Mouse (Mus musculus) kidney, adult 11 months (tissue): Measurements from ENCODE around the gene Slc1a1.

Source experiments
- DNase-seq: peaks from one replicate; pipeline ENCODE4 v3.0.0; 2022

The Slc1a1 gene

DNA sequence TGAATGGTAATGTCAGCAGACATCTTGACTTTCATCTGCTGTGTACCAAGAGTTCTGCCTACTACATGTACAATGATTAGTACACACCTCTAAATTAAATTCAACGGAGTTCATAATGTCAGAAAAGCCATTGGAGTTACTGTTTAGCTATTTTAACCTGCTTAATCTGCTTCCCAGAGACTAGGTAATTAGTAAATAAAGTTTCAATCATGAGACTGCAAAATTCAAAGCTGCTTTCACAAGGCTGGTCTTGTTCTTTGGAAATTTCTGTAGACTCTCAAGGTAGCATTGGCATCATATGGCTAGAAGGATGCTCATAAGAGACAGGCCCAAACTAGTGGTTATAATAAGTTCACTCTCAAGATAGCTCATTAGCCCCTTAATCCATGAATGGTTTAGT is 20.0 kb downstream of the Slc1a1 start:
- no peak for DNase-seq

DNA sequence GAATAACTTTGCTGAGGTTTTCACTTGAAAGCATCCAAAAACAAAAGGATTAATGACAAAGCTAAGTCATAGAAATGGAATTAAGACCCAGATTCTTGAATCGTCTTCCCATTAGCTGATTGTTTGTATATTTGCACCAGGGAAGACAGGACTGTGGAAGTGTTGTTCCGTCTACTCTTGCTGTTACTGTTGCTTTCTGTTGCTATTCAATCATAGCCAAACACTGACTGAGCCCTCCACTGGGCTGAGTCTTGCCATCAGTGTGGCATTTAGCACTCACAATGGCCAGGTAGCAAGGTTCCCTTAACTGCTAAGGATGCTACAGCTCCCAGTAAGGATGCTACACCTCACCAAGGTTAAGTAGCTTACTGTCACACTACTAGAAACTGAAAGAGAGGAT is 25.4 kb downstream of the Slc1a1 start:
- no peak for DNase-seq

DNA sequence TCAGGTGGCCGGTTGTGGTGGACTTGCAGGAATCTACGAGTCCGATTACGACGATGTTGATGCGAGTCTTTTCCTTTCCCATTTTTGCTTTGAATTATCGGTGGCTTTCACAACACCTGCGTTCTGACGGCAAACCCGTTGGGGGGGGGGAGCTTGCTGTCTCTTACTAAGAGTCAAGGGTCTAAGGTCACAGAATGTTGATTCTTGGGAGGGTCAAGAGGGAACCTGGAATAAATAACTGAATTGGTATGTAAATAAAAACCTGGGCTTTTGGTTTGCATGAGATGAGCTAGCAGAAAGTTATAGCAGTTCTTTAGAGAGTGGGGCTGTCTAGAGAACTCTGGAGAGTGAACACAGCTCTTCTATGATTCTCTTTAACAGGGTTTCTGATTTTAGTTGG is 28.8 kb downstream of the Slc1a1 start:
- DNase-seq: no peak

DNA sequence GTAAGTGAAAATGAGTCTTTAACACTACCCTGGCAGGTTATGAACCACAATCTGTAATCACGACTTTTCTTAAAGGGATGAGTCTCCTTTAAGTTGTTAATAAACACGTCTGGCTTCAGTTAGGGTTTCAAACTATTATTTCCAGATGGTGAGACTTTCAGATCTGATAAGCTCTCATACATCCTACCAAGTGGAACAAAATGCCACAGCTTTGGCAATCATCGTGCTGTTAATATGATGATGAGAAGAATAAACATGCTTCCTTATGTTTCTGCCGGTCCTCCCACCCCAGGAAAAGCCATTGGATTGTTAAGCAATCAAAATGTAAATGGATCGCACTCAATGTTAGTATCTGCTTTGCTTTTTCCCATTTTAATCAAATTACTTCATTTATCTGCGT is 30.1 kb downstream of the Slc1a1 start:
- DNase-seq: no peak

DNA sequence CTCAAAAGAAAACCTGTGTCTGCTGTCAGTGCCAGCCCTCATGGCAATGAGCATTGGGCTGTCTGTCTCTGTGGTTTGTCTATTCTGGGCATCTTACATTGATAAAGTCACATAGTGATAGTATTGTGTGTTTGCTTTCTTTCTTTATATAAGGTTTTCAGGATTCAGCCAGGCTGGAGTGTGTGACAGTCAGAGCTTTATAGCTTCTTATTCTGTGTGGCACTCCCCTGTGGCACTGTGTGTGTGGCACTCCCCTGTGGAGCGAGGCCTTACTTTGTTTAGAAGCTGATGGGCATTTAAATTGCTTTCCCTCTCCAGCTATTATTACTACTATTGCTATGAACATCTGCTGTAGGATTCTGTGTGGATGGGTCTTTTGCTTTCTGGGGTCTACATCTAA is 30.7 kb downstream of the Slc1a1 start:
- no peak for DNase-seq

DNA sequence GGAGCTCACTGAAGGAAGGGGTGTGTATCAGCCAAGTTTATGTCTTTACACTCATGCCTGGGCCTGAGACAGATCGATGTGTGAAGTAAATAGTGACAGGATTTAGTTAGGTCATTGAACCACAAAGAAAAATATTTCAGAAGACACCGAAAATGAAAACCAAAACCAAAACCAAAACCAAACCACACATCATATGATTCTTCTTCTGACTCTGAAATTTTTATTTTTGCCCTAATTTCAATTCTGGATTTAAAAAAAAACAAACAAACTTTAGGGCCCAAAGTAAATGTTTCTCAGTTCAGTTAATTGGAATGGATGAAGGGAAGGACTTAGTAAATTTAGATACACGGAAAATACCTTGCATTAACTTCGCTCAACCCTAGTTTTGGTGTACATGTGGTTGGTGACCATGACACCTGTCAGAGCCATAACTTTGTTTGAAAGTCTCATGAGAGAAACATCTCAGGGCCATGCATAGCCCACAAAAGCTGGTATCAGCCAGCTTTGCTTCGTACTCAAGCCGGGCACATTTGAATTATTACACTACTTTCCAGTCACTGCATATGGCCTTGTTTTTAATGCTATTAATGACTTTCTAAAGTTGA is 34.5 kb downstream of the Slc1a1 start:
- DNase-seq: no peak

DNA sequence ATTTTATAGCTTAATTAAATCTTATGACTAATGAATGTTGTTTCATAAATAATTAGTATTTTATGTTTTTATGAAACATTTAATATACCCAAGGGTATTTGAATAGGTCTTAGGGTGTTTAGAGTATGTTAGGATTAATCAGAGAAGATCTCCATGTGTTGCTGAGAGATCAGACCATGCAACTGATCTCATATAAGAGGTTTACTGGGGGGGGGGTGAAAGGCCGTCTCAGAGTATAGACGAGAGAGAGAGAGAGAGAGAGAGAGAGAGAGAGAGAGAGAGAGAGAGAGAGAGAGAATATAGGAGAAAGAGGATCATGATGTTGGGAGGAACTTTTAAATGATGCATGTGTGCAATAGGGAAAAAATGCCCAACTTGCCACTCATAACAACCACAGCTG is 35.5 kb downstream of the Slc1a1 start:
- DNase-seq: no peak

DNA sequence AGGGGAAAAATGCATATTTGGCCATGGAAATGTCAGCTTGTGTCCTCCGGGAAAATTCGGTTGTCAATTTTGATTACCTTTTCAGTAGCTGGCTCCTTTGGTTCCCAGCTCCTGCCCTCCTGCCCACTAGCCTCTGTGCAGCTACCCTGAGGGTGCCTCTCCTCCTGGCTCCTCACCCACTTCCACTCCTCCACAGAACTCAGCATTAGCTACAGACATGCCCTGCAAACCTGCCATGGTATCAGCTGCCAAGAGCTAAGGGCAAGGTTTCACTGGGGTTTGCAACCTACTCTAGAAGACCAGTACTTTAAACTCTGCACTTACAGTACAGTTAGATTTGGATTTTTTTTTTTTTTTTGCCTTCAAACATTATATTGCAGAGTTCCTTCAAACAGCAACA is 44.6 kb downstream of the Slc1a1 start:
- DNase-seq: peak; percentile 56

DNA sequence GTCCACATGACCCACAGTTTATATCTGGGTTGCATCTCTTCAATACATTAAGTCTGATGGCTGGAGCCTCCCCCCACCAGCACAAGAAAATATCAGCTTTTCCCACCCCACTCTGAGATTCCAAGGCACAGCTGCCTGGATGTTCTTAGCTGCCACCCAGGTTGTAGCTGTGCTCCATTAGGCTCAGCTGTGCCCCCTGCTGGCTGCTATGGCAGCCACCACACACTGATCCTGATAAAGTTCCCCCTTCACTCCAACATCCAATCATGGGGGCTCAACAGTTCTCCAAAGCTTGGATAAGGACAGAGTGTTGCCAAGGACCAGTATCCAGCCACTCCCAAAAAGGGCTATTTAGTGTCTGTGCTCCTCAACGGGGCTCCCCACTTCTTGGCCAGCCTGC is 48.3 kb downstream of the Slc1a1 start:
- DNase-seq: peak; percentile 18

DNA sequence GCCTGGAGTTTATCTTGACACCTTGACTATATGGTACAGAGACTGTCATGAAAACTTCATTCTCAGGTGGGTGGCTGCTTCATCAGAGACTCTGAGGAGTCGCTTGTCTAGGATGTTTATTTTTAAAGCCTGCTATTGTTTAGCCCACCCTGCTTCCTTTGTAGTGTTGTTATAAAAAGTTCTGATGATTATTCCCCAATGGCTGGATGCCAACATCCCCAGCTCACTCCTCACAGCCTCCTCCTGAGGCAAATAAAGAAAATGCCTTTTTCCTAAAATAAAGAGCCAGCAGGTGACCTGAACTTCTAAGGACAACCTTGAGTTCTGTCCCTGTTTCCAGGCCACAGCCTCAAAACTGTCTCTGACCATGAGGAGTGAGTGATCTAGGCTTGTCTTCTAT is 53.6 kb downstream of the Slc1a1 start:
- no peak for DNase-seq

DNA sequence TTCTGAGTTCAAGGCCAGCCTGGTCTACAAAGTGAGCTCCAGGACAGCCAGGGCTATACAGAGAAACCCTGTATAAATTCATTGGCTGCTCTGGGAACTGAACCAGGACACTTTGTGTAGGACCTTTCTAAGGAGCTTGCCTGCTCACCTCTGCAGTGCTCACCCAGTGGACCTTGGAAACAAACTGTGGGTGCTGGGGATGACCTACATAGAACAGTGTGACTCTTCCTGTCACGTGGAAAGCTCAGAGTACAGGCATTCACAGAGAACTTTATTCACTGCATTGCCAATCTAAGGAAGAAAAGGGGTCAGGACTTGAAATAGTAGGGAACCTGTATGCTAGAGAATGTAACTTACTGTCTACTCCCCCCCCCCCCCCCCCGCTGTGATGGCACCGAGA is 54.4 kb downstream of the Slc1a1 start:
- DNase-seq: peak; percentile 32

DNA sequence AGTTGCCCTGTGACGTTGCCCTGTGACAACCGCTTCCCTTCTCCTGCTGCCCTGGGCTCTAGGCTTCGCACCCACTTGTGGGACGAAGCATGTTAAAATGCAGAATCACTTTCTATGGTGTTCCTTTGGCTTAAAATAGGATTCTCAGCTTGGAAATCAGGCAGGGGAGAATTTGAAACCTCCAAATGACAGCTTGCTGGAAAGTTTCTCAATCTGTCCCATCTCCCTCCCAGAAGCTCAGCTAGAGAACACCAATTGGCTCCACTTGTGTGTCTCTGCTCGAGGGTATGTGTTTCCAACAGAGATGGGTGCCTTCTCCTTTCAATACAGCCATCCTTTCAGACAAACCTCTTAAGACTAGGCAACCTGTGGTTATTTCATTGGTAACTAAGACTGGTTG is 56.4 kb downstream of the Slc1a1 start:
- no peak for DNase-seq

DNA sequence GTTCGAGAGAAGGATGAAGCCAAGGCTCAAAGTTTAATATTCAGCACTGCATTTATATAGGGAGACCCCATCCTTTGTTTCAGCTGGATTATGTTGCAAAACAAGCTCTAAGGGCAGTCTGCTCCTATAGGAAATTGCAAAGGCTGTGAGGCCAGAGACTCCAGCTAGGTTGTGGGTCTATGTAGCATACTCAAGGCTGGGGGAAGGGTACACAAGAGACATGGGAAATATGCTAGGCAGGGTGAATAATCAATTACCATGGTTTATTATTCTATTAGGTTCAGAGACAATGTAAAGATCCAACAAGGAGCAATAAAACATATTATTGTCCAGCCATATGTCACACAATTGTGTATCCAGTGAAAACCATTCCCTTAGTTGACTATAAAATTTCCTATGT is 57.0 kb downstream of the Slc1a1 start:
- no peak for DNase-seq

DNA sequence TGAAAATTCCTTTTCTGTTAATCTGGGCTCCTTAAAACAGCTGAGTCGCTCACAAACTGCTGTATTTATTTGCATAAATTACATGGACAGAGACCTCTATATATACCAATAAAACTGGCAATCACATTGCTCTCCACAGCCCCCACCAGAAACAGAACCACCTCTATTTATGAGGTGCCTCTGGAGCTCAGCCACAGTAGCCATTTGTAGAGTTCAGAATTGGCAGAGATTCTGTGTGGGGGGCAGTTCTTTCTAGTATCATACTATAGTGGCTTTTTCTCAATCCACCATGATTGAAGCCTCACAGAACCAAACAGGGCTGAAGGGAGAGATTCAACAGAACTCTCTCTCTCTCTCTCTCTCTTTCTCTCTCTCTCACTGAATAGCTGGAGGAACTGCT is 61.8 kb downstream of the Slc1a1 start:
- DNase-seq: no peak

DNA sequence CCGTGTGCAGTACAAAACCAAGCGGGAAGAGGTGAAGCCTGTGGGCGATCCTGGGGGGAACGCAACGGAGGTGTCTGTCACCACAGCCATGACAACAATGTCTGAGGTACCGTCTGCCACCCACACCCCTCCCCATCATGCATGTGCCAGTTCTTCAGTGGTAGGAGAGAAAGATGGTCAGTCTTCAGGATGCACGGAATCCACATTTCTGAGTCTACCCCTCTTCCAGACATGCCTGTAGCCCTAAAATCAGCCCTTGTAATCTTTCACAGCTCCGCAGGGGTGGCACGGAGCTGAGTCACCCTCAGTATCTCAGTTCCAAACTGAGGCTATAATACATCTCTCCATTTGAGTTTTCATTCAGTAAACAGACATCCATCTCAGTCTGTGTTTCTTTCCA is 62.6 kb downstream of the Slc1a1 start:
- DNase-seq: no peak

DNA sequence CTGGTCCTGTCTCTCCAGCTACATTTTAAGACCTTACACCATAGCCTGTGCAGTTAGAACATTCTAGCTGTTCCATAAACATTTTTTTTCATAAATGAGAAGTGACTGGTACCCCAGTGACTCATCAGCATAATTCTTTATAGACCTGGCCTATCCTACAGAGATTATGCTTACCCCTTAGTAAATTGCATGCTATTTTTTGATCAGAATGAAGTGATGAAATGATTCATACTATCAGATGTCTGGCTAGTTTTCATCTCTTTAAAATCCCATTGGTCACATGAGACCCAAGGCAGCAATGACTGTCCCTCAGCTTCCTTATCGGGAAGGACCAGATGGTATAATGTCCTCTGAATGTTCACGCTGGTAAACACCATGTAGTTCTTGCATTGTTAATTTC is 65.9 kb downstream of the Slc1a1 start:
- no peak for DNase-seq

DNA sequence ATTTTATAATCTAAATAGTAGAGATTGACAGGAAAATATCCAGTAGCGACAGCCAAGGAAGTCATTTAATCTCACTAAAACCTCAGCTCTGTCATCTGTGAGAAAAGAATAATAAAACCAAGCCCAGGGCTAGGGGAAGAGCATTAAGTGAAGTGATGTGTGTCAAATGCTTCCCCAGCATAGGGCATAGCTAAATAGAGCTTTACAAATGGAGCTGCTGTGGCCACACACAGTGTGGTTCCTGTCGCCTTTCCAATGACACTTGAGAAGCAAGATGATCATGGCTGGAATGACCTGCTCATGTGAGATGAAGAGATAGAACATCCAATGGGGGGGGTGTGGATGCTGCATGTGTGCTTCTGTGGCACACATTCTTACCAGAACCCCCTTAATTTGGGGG is 67.3 kb downstream of the Slc1a1 start:
- DNase-seq: no peak

DNA sequence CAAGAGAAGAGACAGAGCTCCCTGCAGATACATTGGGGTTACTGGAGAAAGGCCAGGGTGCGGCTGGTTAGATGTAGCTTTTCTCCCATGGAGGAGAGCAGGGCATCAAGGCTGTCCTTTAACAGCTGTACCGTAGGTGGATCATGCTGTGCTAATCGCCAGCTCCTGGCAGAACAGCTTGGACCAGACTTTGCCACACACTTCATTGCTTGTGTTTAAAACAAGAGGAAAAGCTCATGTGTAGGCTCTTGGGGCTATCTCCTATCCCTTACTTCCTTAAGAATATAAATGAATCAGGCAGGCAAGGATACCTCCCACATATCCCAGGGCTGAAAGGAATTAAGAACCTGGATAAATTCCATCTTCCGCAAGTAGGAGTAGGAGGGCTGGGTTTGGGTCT is 68.0 kb downstream of the Slc1a1 start:
- no peak for DNase-seq

DNA sequence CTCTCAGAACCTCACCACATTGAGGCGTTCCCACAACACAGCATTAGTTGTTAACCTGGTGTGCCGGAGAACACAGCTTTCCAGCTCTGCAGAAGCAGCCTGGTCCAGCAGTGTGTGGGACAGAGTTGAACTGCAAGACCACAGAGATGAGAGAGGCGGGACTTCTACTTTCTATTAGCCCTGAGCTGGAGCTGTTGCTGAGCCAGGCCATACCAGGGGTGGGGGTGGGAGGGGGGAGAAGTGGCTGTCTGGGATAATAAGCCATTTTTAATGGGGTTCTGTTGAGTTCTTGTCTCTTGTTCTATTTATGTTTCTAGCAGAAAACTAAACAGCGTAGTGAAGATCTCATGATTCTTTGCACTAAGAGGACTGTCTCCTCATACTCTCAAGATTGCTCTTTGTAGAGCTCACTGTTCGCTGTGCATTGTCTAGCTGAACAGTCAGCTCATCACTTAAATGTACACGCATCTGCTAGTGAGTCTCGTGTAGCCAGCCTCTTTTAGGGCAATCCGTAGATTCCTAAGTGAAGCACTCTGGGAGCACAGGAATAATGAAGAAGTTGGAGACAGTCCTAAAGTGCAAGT is 68.8 kb downstream of the Slc1a1 start:
- no peak for DNase-seq

DNA sequence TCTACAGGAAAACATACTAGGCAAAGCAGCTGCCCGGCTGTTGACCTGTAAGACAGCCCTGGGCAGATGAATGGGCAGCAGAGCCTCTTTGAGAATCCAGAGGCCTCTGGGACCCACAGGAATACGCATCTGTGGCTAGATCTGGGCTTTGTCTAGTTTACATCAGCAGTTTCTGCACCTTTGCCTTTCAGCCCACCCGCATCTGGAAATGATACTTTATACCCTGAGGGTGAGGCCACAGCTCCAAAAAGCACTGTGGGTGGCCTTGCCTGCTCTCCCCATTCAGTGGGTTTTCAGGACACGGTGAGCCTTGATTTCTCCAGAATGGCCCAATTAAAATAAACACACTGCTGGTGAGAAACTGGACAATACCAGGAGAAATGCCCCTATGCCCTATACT is 73.3 kb downstream of the Slc1a1 start:
- no peak for DNase-seq

DNA sequence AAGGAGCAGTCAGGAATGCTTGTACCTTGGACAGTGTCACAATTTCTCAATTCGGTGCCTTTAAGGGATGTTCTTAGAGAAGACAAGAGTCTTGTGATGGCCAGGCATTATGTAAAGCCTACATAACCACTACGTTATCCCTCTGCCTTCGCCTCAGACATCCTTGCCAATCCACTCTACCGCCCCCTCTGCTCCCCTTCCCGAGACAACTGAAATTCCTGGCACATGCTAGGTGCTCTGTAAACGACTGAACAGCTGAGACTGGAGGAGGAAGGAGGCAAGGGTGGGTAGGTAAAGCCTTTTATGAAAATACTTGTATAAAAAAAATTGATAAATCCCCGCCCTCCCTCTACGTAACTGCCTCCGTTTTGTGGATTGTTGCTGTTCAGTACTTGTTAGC is 73.8 kb downstream of the Slc1a1 start:
- no peak for DNase-seq

DNA sequence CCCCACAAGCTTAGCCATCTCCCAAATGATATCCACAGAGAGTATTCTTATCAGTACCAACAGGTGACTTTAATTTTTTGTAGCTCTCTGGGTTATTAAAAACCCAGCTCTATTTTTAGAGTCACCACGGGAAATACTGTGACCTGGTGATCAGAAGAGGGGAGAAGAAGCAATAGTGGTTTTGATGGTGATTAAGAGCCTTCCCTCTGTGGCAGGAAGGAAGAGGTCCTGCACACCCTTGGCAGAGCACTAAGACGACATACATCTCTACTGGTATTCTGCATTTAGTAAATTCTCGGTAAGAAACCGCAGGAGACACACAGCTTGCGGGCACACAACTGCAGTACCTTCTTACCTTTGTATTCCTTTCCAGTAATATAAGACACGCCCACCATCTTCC is 79.7 kb downstream of the Slc1a1 start:
- no peak for DNase-seq

DNA sequence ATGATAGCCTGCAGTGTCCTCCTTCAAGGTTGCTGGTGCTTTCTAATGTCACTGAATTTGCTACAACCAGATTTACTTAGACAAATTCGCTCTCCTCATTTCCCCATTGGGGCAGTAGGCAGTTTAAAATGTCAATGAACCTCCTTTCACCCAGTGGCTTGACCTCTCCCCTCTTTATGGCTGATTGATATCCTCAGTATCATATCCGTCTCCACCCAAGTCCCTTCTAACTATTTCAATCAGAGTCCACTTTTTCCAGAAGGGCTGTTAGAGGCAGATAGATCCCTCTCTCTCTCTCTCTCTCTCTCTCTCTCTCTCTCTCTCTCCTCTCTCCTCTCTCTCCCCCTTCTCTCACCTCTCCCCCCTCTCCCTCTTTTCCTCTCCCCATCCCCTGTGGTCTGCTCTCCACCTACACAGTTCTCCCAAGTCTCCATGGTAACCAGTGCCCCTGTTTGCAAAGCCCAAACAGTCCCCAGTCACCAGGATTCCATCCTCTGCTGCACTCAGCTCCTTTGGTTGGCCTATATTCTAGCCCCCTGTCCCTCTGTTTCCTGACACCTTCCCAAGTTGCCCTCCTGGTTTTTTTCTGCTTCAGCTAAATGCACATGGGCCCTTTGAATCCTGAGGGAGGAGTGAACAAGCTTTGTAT is 80.9 kb downstream of the Slc1a1 start:
- DNase-seq: no peak

DNA sequence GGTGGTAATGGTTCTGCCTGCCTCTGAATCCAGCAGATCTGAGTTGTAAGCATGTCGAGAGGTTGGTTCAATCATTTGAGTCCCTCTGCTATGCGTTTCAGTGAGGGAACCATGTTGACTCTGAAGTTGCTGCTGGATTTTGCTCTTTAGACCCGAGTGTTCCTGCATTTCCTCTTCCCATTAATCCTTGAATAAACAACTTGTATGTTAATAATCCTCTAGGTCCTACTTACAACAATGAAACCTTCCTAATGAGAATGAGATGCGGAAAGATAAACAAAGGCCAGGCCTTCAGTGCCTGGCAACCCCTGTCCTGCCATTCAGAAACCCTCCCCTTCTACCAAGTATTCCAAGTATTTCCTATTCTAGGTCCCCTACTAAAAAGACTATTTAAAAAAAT is 81.6 kb downstream of the Slc1a1 start:
- DNase-seq: peak; percentile 41

DNA sequence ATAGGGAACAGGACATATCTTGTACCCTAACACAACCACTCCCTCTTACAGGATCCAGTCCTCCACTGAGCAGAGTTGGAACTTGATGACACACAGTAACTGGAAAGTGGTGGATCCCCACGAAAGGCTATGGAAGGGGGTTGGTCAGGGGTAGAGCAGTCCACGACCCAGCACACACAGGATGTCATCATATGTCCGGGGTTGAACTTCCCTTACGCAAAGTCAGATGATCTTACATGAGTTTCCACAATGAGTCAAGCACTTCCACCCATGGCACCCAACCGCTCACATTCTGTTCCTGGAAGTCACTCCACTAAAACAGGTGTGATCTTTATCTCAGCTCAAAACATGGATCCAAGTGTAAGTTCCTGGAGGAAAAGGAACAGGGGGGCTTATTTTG is 83.0 kb downstream of the Slc1a1 start:
- peak; percentile 19 for DNase-seq
